Mouse (Mus musculus): ENCODE data around the gene Pcbp4.

The Pcbp4 gene

DNA sequence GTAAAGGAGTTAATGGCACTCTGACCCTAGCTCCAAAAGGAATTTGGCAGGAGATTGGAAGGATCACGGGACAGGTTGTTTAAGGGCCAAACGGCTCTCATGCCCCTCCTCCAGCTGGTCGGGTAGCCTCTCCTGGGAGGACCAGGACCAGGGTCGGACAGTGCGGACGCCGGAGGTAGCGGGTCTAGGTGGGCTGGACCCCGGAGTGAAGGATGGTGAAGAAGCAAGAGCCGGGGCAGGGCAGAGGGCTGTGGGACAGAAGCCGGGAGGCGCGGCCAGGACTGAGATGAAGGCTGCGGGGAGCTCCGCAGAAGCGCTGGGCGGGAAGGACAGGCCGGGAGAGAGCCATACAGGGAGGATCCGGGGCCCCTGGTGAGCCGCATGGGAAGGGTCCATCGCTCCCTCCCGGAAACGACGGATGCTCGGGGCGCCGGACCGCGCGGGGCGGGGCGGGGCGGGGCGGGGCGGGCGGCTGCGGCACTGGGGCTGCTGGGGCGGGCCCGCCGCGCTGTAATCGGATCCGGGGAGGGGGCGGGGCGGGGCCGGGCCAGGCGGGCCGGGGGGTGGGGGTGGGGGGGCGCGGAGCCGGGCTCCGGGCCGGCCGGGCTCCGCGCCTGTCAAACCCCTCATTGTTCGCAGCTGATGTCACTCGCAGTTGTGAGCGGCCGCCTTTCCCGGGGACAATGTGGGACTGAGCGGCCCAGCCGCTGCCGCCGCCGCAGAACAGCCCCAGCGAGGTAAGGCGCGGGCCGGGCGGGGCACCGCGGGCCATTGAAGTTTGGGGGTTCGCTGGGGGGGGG is at the start of gene Pcbp4:
Gene Pcbp4 (plus strand): TSS at position 21 of the 800 bp plus-strand sequence.
- DNase-seq (ENCODE audit: low spot score) = no peak

DNA sequence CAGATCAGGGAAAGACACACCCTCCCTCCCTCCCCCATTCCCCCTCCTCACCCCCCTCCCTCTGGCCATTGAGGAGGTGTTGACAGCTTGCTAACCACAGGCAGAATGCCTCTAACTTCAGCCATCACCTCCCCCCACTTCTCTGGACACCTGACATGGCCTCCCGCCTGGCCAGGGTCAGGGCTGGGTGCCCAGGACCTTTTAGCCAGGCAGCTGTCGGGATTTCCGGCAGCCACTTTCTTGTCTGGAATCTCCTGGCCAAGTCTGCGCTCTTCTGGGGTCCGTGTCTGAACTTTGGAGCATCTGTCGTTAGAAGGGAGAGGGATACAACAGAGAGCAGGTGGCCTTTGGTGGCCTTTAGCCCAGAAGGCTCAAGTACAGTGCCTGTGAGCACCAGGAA is 47.8 kb upstream of the Pcbp4 start:
- DNase-seq (ENCODE audit: low spot score) = no peak

- DNase-seq (ENCODE audit: low spot score) = no peak
Measured at GRCm38 (mm10) chr9:106406443-106407078, 46.5 kb upstream of the Pcbp4 start.

- DNase-seq (ENCODE audit: low spot score) = no peak
Measured at GRCm38 (mm10) chr9:106409096-106409495, 44.0 kb upstream of the Pcbp4 start.

DNA sequence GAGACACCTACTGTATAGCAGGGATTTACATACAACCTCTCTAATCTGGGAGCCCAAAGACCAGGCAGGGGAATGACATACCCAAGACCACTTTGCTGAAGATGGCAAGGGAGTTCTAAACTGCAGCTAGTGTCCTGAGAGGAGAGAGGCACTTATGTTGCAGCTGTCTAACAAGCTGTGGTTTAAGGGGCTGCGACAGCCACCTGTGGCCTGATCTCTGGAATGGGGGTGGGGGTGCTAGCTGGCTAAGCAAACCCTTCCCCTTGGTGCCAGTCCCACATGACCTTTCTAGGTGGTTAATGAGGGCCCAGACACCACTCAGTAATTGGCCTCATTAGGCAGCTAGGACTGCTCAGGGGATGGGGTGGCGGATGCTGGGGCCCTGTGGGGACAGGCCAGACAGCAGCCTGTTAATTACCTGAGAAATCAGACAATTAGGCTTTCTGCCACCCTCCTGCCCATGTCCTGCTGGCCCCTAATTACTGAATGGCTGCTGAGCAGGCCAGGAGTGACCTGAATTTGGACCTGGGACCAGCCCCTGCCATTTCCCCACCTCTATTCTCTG is 42.9 kb upstream of the Pcbp4 start:
- DNase-seq (ENCODE audit: low spot score) = no peak

GRCm38 (mm10) chr9:106411091-106411594 is 41.9 kb upstream of the Pcbp4 start:
- no peak for DNase-seq (ENCODE audit: low spot score)

- no peak for DNase-seq (ENCODE audit: low spot score)
Measured at GRCm38 (mm10) chr9:106411729-106412128, 41.4 kb upstream of the Pcbp4 start.

GRCm38 (mm10) chr9:106412210-106412609 is 40.9 kb upstream of the Pcbp4 start:
- no peak for DNase-seq (ENCODE audit: low spot score)

- DNase-seq (ENCODE audit: low spot score) = no peak
Measured at GRCm38 (mm10) chr9:106413606-106414005, 39.5 kb upstream of the Pcbp4 start.

DNA sequence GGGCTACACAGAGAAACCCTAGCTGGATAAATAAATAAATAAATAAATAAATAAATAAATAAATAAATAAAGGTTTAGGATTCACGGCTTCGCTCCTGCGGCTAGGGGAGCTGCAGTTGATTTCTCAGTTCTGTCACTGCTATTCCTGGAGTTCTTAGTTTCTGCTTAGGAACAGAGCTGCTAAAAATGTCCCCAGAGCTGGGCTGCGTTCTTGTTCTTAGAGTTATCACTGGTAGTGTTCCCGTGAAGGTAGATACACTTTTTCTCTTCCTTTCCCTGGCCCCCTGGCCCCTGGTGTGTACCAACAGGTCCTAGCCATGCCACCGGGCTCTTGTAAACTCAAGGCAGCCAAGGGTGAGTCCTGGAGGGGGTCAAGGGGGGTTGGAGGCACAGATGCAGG is 36.3 kb upstream of the Pcbp4 start:
- no peak for DNase-seq (ENCODE audit: low spot score)

DNA sequence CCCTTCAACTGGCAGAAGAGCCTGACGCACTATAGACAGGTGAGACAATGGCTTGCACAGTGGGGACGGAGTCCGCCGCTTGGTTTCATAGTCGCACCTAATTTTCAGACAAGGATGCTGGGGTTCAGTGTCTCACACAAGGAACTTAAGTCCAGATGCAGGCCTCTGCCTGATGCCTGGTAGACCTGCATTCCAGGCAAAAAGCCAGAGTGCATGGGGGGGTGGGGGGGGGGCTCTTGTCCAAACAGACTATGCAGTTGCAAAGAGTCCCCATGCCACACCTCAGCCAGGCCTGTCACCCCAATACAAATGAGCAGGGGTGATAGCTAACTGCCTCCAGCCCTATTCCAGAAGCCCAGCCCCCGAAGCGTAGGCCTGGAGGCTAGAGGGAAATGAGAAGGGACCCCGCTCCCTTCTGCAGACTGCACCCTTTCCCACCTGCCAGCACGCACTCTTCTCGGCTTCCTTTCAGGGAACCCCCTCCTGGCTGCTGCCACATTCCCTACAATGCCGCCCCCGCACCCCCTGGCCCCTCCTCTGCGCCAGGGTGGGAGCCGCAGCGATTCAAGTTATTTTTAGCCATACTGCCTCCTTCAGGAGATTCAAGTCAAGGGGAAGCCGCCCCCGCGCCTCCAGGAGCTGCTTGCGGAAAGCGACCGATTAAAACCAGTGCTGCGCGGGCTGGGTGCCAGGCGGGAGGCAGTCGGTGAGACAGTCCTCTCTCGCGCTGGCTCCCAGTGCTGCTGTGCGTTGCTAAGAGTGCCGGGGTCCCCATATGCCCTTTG is 35.1 kb upstream of the Pcbp4 start:
- DNase-seq (ENCODE audit: low spot score) = no peak

DNA sequence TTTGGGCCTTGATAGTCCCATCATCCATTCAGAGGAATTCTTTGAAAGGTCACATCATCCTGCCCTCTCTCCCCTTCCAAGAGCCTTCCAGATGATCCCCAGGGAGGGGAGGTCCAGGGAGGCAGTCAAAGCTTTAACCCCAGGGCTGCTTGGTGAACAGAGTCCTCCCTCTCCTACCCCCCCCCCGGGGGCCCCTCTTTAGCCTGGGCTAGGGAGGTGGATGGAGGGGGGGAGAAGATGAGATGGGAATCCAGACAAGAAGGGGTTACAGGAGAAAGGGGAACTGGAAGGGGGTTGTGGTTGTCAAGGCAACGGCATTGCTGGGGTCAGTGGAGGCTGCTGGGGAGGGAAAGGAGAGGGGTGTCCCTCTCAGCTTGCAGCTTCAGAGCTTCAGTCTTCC is 32.5 kb upstream of the Pcbp4 start:
- DNase-seq (ENCODE audit: low spot score) = no peak

GRCm38 (mm10) chr9:106421033-106421864 is 31.8 kb upstream of the Pcbp4 start:
- DNase-seq (ENCODE audit: low spot score) = no peak

GRCm38 (mm10) chr9:106421865-106422160 is 31.3 kb upstream of the Pcbp4 start:
- DNase-seq (ENCODE audit: low spot score) = peak; percentile 78

GRCm38 (mm10) chr9:106428719-106429220 is 24.3 kb upstream of the Pcbp4 start:
- DNase-seq (ENCODE audit: low spot score) = no peak

- DNase-seq (ENCODE audit: low spot score) = peak; percentile 93
Measured at GRCm38 (mm10) chr9:106429221-106430014, 23.7 kb upstream of the Pcbp4 start, which contains the start of gene Rpl29. TSS of gene Rpl29 (plus strand) at chr9:106429454.

DNA sequence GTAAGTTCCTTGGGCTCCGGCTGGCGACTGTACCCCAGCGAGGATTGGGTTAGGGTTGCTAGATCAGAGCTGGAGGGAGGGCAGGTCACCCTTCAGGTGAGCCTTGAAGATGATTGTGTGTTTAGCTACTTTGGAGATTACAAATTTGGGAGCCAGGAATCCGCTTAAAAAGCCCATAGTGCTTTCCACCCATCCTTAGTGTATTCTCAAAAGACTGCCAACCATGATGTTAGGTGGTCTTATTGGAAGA is 23.2 kb upstream of the Pcbp4 start:
- no peak for DNase-seq (ENCODE audit: low spot score)

GRCm38 (mm10) chr9:106433389-106433788 is 19.7 kb upstream of the Pcbp4 start:
- no peak for DNase-seq (ENCODE audit: low spot score)

DNA sequence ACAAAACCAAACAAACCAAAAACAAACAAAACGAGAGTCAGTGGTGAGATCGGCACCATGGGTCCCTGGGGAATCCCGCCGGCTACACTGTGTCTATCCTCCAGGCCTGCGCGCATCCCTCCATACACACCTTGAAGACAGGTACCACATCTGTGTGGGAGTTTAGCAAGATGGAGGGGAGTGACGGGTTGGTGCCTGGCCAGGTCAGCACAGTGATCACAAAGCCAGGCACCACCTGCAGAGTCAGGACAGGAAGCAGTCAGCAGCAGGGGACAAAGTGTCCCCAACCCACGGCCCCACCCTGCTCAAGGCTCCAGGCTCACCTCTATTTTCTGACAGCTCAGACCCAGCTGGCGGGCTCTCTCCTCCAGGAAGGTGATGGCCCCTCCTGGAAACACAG is 16.5 kb upstream of the Pcbp4 start:
- no peak for DNase-seq (ENCODE audit: low spot score)

- no peak for DNase-seq (ENCODE audit: low spot score)
Measured at GRCm38 (mm10) chr9:106442680-106443079, 10.4 kb upstream of the Pcbp4 start.

DNA sequence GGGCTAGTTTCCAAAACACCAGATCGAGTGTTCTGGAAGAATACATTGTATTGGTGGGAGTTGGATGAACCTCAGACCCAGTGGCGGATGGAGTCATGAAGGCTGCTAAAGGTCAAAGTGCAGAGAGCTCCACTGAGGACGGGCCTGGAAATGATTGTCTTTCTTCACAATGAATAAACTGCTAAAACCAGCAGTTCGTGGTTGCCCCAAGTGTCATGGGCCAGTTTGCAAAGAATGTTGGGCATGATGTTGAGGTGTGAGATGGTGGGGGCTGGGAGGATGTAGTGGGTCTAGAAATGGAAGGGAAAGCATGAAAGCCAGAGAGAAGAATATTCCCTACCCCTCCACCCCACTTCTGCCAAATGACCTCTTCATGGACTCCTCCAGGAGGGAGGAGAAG is 8.3 kb upstream of the Pcbp4 start:
- no peak for DNase-seq (ENCODE audit: low spot score)

All from c-Kit-positive CD71-positive TER-119-positive erythroid progenitor cells, embryonic 14.5 days (primary cell).